Mouse (Mus musculus): ENCODE results near the gene Gabbr2. TPM values are rescaled to one million over a fixed set of nuclear protein-coding genes. Genes with fewer than 3 reads are reported as not detected.

The Gabbr2 gene
- total RNA-seq, 2 experiments from 2014 or later: 1.2 to 1.6 TPM

- DNase-seq (ENCODE audit: low spot score in 2 of 2): no peak
These were observed 1.8 kb downstream of the Gabbr2 start for GRCm38 (mm10) chr4:46989842-46990241.

DNA sequence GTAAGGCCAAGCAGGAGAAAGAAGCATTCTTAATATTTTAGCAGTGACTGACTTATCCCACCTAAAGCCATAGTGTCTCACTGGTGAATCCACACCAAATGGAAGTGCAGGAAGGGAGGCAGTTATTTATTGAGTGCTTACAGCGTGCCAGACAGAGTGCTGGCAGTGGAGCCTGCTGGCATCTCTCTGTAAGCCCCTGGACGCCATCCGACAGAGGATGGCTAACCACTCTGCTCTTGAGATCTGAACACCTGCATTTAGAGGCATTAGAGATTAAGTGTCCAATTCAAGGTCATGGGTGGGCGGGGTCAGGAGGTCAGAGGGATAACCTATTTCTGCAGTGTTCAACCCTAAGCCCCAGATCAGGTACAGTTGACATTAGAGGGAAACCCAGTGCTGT is 2.8 kb downstream of the Gabbr2 start:
- no peak for DNase-seq (ENCODE audit: low spot score in 2 of 2)

GRCm38 (mm10) chr4:46988257-46988656 is 3.4 kb downstream of the Gabbr2 start:
- no peak for DNase-seq (ENCODE audit: low spot score in 2 of 2)

DNA sequence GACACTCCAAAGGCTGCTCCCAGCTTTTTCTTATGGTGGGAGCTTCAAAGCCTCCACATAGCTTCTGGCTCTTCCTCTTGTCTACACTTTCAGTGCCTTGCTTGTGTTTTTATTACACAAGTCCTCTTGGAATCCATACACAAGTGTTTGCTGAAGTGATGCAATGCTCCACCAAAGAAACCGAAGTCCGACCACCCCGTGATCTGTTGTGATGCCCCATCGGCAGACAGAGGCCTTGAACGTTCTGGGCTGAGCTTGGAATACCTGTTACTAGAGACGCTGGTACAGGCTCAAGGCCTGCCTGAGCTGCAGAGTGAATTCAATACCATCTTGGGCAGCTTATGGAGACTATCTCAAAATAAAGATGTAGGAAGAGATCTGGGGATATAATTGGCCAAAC is 3.9 kb downstream of the Gabbr2 start:
- no peak for DNase-seq (ENCODE audit: low spot score in 2 of 2)

DNA sequence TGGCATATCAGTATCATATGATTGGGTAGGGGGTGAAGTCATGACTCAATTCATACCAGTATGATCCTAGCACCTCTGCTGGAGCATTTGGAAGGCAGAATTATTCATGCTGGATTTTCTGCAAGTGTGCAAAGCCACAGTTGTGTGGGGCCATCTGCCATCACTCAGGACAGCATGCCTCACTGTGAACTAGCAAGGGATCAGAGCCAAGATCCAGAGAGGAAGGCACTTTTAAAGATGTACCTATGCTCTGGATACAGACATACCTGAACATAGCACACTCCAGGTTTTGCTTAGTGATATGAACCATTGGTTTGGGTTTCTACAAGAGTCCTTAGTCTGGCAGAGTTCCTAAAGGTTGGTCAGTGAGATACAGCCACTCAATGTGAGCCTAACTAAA is 5.6 kb downstream of the Gabbr2 start:
- no peak for DNase-seq (ENCODE audit: low spot score in 2 of 2)

DNA sequence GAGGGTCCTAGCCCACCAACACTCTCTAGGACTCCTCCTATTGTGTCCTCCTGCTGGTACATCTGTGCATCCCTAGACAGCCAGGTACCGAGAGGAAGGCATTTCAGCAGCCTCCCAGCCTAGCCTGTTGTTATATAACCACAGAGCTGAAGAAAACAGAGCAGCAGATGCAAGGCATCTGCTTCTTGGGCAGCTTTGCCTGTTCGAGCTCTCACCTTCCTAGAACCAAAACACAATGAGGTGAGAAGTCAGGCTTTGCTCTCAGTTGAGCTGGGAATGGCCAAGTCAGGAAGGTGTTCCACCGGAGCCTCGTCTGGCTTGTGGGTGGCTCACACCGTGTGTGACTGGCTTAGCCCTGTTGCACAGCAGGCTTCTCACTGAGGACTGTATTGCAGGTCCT is 8.8 kb downstream of the Gabbr2 start:
- DNase-seq (ENCODE audit: low spot score in 2 of 2): no peak

- no peak for DNase-seq (ENCODE audit: low spot score in 2 of 2)
These were observed 9.6 kb downstream of the Gabbr2 start for GRCm38 (mm10) chr4:46982094-46982493.

DNA sequence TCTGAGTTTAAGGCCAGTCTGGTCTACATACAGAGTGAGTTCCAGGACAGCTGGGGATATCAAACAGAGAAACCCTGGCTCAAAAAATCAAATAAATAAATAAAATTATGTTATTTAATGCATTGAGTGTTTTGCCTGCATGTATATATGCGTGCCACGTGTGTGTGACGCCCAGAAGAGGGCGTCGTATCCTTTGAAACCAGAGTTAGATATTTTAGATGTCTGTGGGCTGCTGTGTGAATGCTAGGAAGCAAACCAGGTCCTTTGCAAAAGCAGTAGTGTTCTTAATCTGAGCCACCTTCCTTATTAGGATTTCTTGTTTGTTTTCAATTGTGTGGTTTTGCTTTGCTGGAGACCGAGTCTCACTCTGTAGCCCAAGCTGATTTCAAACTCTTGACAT is 13.3 kb downstream of the Gabbr2 start:
- DNase-seq (ENCODE audit: low spot score in 2 of 2): no peak

- DNase-seq (ENCODE audit: low spot score in 2 of 2): no peak
These were observed 14.5 kb downstream of the Gabbr2 start for GRCm38 (mm10) chr4:46977161-46977560.

DNA sequence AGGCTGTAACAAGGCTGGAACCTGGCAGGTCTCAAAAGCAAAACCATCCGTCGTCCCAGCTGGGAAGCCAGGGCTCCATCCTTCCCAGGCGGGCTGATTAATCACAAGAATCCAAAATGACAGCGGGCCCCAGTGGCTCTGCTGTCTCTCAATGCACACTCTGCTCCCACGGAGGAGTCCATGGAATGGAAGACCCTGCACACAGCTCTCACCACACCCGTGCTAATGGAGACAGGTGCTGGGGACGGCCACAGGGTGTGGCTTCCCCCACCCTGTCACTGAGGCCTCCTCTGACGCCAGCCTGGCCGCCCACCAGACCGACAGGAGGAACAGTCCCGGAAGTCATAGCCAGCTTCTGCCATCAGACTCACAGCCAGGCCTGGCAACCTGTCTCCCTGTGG is 15.0 kb downstream of the Gabbr2 start:
- no peak for DNase-seq (ENCODE audit: low spot score in 2 of 2)

GRCm38 (mm10) chr4:46973322-46973721 is 18.4 kb downstream of the Gabbr2 start:
- no peak for DNase-seq (ENCODE audit: low spot score in 2 of 2)

DNA sequence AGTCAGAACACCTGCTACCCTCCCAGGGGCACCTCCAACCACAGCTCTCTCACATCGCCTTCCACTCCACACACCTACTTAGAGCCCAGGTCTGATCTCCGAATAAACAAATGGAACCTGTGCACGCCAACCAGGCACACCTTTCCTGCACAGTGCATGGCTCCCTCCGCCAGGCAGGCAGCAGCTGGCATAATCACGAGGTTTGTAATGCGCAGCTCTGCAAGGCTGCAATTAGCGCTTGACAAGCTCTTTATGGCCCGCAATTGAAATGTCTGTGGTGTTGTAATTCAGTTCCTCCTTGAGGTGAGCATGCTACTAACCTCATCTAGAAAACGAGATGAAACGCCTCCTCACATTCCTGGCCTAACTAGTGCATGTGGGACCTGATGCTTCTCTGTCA is 23.7 kb downstream of the Gabbr2 start:
- no peak for DNase-seq (ENCODE audit: low spot score in 2 of 2)

- DNase-seq (ENCODE audit: low spot score in 2 of 2): no peak
These were observed 25.1 kb downstream of the Gabbr2 start for GRCm38 (mm10) chr4:46966551-46966950.

- DNase-seq (ENCODE audit: low spot score in 2 of 2): no peak
These were observed 30.3 kb downstream of the Gabbr2 start for GRCm38 (mm10) chr4:46961403-46961802.

DNA sequence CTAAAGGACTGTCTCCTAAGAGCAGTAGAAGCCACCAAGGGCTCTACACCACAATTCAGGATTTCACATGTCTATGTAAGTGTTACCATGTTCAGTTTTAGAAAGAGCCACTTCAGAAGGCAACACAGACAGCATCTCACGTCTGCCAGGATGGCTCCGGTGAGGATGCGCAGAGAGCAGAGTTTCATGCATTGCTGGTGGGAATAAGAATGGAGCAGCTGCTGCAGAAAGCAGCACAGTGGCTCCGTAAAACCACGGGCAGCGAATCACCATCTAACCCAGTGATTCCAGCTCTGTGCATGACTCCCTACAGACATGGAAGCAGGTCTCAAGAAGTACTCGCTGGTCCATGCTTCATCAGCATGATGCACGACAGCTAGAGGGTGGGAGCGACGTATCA is 31.5 kb downstream of the Gabbr2 start:
- no peak for DNase-seq (ENCODE audit: low spot score in 2 of 2)

- DNase-seq (ENCODE audit: low spot score in 2 of 2): no peak
These were observed 31.9 kb downstream of the Gabbr2 start for GRCm38 (mm10) chr4:46959776-46960175.

GRCm38 (mm10) chr4:46957955-46958354 is 33.7 kb downstream of the Gabbr2 start:
- DNase-seq (ENCODE audit: low spot score in 2 of 2): no peak

- DNase-seq (ENCODE audit: low spot score in 2 of 2): no peak
These were observed 34.7 kb downstream of the Gabbr2 start for GRCm38 (mm10) chr4:46956966-46957365.

- DNase-seq (ENCODE audit: low spot score in 2 of 2): no peak
These were observed 38.7 kb downstream of the Gabbr2 start for GRCm38 (mm10) chr4:46953021-46953420.

GRCm38 (mm10) chr4:46952562-46952961 is 39.1 kb downstream of the Gabbr2 start:
- no peak for DNase-seq (ENCODE audit: low spot score in 2 of 2)

GRCm38 (mm10) chr4:46934291-46934690 is 57.4 kb downstream of the Gabbr2 start:
- no peak for DNase-seq (ENCODE audit: low spot score in 2 of 2)

DNA sequence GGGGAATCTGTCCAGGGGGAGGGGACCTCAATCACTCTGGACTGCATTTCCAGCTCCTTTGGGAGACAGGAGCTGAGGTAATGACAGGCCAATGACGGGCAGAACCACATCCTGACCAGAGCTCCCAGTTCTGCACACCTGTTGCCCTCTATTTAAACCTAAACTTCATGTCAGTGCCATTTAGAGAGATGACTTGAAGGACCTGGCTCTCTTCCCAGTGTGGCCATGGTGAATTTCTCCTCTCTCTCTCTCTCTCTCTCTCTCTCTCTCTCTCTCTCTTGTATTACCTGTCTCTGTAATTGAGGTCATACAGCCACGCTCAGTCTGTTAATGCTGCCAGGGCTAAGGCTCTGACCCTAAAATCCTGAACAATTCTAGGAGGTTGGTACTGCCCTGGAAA is 58.1 kb downstream of the Gabbr2 start:
- DNase-seq (ENCODE audit: low spot score in 2 of 2): no peak

DNA sequence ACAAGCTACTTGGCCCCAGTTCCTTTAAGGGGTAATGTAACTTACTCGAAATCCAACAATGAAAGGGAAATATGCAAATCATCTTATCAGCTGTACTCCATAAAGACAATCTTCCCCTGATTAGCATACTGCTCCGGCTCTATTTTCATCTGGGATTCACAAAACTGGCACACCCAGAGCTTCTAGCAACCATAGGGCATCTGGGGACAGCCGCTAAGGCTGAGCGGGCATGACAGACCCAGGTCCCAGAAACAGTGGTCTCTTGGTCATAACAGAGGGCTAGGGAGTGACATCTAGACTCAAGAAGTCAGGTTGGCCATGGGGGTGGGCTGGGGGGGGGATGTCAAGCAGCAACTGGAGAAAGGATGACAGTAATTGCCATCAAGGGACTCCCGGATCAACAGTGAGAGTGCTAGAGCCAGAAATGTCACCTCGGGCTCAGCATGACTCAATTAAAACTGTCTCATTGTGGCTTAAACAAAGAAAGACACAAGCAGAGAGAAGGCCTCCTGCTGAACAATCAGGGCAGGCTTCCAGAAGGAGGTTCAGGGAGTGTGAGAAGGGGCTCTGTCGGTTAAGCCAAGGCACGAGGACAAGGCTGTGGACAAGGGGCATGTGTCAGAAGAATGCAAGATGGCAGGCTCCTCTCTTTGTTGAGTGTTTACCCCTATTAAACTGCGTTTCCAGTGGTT is 59.8 kb downstream of the Gabbr2 start:
- no peak for DNase-seq (ENCODE audit: low spot score in 2 of 2)

DNA sequence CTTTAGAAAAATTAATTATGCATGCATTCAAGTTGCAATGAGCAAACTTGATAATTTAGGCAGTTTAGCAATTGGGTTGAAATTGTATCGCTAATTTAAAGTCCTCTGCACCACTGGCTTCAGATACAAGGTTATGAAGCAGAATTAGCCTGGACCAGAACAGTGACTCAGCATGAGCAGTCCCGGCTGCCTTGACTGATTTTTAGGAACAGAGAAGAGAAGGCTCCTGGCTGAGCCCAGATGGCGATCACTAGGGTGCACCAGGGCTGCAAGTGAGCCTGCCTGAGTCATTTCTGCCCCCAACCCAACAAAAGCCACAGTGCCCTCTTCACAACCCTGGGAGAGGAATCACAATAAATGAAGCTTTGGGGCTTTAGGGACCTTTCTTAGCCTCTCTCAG is 63.6 kb downstream of the Gabbr2 start:
- DNase-seq (ENCODE audit: low spot score in 2 of 2): no peak

Data from adrenal gland, postnatal 4 days (tissue).